Mouse (Mus musculus): Measurements from ENCODE around the gene Mpeg1. TPM values are rescaled to one million over a fixed set of nuclear protein-coding genes. Genes with fewer than 3 reads are reported as not detected.

Mpeg1 gene
- polyA plus RNA-seq, 1 experiment from 2014 or later = 0.54 TPM

- H3K4me3 ChIP-seq = no peak overlapping the region
- H3K9ac ChIP-seq = no peak overlapping the region
- ATAC-seq (ENCODE audit: insufficient number of reproducible peaks, low FRiP score, low TSS enrichment, low read depth) = no peak
- peaks cover 15% of the 10 kb centered on the region for H3K4me1 ChIP-seq
- H3K36me3 ChIP-seq = no peaks in the 10 kb centered on the region
- H3K9me3 ChIP-seq = no peaks in the 10 kb centered on the region
- peaks cover 5% of the 10 kb centered on the region; the same call in 1 of the 2 replicates for H3K27me3 ChIP-seq
- H3K4me2 ChIP-seq = no peak overlapping the region
- WGBS = 78% methylated on average over 2 of the region's 2 CpGs
- H3K27ac ChIP-seq = no peak overlapping the region
These were observed 37.3 kb downstream of the Mpeg1 start for GRCm38 (mm10) chr19:12497909-12498308.

DNA sequence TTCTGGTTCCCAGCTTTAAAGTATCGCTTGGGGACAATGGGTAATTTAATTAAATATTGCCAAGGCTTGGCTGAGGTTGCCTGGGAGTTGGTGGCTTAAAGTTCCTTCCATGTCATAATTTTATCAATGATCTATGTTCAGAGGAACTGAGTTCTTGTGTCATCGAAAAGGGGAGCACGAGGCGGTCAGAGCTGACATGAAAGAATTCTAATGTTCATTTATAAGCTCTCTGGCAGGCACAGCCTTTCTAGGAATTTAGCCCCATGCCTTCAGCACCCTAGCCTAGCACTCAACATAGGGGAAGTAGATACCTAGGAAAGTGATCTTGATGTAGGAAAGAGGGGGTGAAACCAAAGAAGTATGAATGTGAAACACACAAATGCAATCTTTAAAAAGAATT, 37.7 kb downstream of the Mpeg1 start:
- H3K9me3 ChIP-seq = no peaks in the 10 kb centered on the region
- H3K4me3 ChIP-seq = no peak overlapping the region
- no peak for ATAC-seq (ENCODE audit: insufficient number of reproducible peaks, low FRiP score, low TSS enrichment, low read depth)
- H3K36me3 ChIP-seq = no peaks in the 10 kb centered on the region
- H3K27ac ChIP-seq = no peak overlapping the region
- H3K27me3 ChIP-seq = peaks cover 5% of the 10 kb centered on the region; the same call in 1 of the 2 replicates
- H3K4me1 ChIP-seq = peaks cover 15% of the 10 kb centered on the region
- H3K9ac ChIP-seq = no peak overlapping the region
- WGBS = 79% methylated on average over 4 of the region's 4 CpGs
- H3K4me2 ChIP-seq = no peak overlapping the region

- no peaks in the 10 kb centered on the region for H3K9me3 ChIP-seq
- H3K9ac ChIP-seq = no peak overlapping the region
- no peaks in the 10 kb centered on the region for H3K36me3 ChIP-seq
- peaks cover 5% of the 10 kb centered on the region; the same call in 1 of the 2 replicates for H3K27me3 ChIP-seq
- no peak overlapping the region for H3K4me2 ChIP-seq
- H3K27ac ChIP-seq = no peak overlapping the region
- H3K4me1 ChIP-seq = peaks cover 15% of the 10 kb centered on the region
- no peak overlapping the region for H3K4me3 ChIP-seq
- no peak for ATAC-seq (ENCODE audit: insufficient number of reproducible peaks, low FRiP score, low TSS enrichment, low read depth)
- 50% methylated on average over 1 of the region's 1 CpGs for WGBS
These were observed 38.4 kb downstream of the Mpeg1 start for GRCm38 (mm10) chr19:12498941-12499340.

GRCm38 (mm10) chr19:12499485-12499884, 38.9 kb downstream of the Mpeg1 start:
- peaks cover 15% of the 10 kb centered on the region for H3K4me1 ChIP-seq
- peak overlapping the region; percentile 64 for H3K4me3 ChIP-seq
- peaks cover 5% of the 10 kb centered on the region; the same call in 1 of the 2 replicates for H3K27me3 ChIP-seq
- no peak overlapping the region for H3K27ac ChIP-seq
- WGBS = 27% methylated on average over 2 of the region's 2 CpGs
- H3K4me2 ChIP-seq = peak overlapping the region; percentile 94
- H3K9ac ChIP-seq = no peak overlapping the region
- H3K36me3 ChIP-seq = no peaks in the 10 kb centered on the region
- no peaks in the 10 kb centered on the region for H3K9me3 ChIP-seq
- 0 out of 2 replicates have a peak, but pooled peaks have one; percentile 7 for ATAC-seq (ENCODE audit: insufficient number of reproducible peaks, low FRiP score, low TSS enrichment, low read depth)

- no peaks in the 10 kb centered on the region for H3K9me3 ChIP-seq
- no peaks in the 10 kb centered on the region for H3K36me3 ChIP-seq
- 16% methylated on average over 3 of the region's 3 CpGs for WGBS
- ATAC-seq (ENCODE audit: insufficient number of reproducible peaks, low FRiP score, low TSS enrichment, low read depth) = no peak
- H3K4me2 ChIP-seq = peak overlapping the region; percentile 94
- H3K27me3 ChIP-seq = peaks cover 5% of the 10 kb centered on the region; the same call in 1 of the 2 replicates
- H3K9ac ChIP-seq = no peak overlapping the region
- H3K4me3 ChIP-seq = peak overlapping the region; percentile 64
- no peak overlapping the region for H3K27ac ChIP-seq
- H3K4me1 ChIP-seq = peaks cover 15% of the 10 kb centered on the region
These were observed 39.5 kb downstream of the Mpeg1 start for GRCm38 (mm10) chr19:12500124-12500523.

- peaks cover 15% of the 10 kb centered on the region for H3K4me1 ChIP-seq
- ATAC-seq (ENCODE audit: insufficient number of reproducible peaks, low FRiP score, low TSS enrichment, low read depth) = peak; percentile 66
- H3K27ac ChIP-seq = peak overlapping the region; percentile 90
- peak overlapping the region; percentile 94 for H3K4me2 ChIP-seq
- peak overlapping the region; percentile 64 for H3K4me3 ChIP-seq
- under 1% methylated on average over 38 of the region's 38 CpGs for WGBS
- H3K9ac ChIP-seq = peak overlapping the region; percentile 70
- no peaks in the 10 kb centered on the region for H3K9me3 ChIP-seq
- H3K36me3 ChIP-seq = no peaks in the 10 kb centered on the region
- peaks cover 5% of the 10 kb centered on the region; the same call in 1 of the 2 replicates for H3K27me3 ChIP-seq
These were observed 40.3 kb downstream of the Mpeg1 start for GRCm38 (mm10) chr19:12500881-12501311.

- peak within 1 kb of the TSS; percentile 90 for H3K27ac ChIP-seq
- peak within 1 kb of the TSS; percentile 94 for H3K4me2 ChIP-seq
- peaks cover 5% of the 10 kb centered on the region; the same call in 1 of the 2 replicates for H3K27me3 ChIP-seq
- WGBS = under 1% methylated on average over 74 of the region's 80 CpGs
- H3K9me3 ChIP-seq = no peaks in the 10 kb centered on the region
- peak; percentile 89 for ATAC-seq (ENCODE audit: insufficient number of reproducible peaks, low FRiP score, low TSS enrichment, low read depth)
- peak within 1 kb of the TSS; percentile 64 for H3K4me3 ChIP-seq
- peaks cover 15% of the 10 kb centered on the region for H3K4me1 ChIP-seq
- no peaks in the 10 kb centered on the region for H3K36me3 ChIP-seq
- peak within 1 kb of the TSS; percentile 70 for H3K9ac ChIP-seq
These were observed 41.1 kb downstream of the Mpeg1 start, which contains the start of gene Dtx4 for GRCm38 (mm10) chr19:12501370-12502347. TSS of gene Dtx4 (minus strand) at chr19:12501454.

DNA sequence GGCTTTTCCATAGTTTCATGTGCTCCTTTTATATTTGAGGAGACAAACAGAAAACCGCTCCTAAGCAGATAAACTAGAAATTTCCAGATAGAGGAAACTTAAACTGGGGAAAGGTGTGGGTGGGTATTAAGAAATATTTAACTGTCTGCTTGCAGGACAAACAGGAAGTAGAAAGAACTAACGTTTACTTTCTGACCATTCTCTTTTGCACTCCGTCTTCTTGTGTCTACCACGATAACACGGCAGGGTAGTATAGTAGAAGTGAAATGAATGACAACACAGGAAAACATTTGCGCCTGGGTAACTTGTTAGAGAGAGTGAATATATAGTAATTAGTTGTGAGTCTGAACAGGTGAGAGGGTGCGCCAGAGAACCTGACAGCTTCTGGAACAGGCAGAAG, 42.2 kb downstream of the Mpeg1 start:
- H3K9me3 ChIP-seq = no peaks in the 10 kb centered on the region
- no peak for ATAC-seq (ENCODE audit: insufficient number of reproducible peaks, low FRiP score, low TSS enrichment, low read depth)
- no peak overlapping the region for H3K9ac ChIP-seq
- H3K36me3 ChIP-seq = no peaks in the 10 kb centered on the region
- H3K27ac ChIP-seq = no peak overlapping the region
- no peak overlapping the region for H3K4me3 ChIP-seq
- WGBS = 88% methylated on average over 7 of the region's 7 CpGs
- H3K4me2 ChIP-seq = no peak overlapping the region
- peaks cover 15% of the 10 kb centered on the region for H3K4me1 ChIP-seq
- H3K27me3 ChIP-seq = peaks cover 5% of the 10 kb centered on the region; the same call in 1 of the 2 replicates

- Histone ChIP-seq H3K36me3 (no peaks in the 10 kb centered on the region), H3K27ac (no peak overlapping the region), H3K4me1 (no peaks in the 10 kb centered on the region), H3K27me3 (no peaks in the 10 kb centered on the region), H3K4me2 (no peak overlapping the region), H3K4me3 (no peak overlapping the region), H3K9me3 (no peaks in the 10 kb centered on the region), H3K9ac (no peak overlapping the region)
- no peak for ATAC-seq (ENCODE audit: insufficient number of reproducible peaks, low FRiP score, low TSS enrichment, low read depth)
These were observed 54.0 kb downstream of the Mpeg1 start for GRCm38 (mm10) chr19:12514621-12515020.

Other genes with a start within 250 kb of the Mpeg1 start
- not detected in 2 replicates for gene Olfr1432, start 228.2 kb upstream of the Mpeg1 start, polyA plus RNA-seq (2015; fragmentation: Nextera tagmentation; extraction: Ambion mirVana)
- not detected in 2 replicates for gene Olfr262, start 219.1 kb upstream of the Mpeg1 start, polyA plus RNA-seq (2015; fragmentation: Nextera tagmentation; extraction: Ambion mirVana)
- not detected in 2 replicates for gene Olfr235, start 199.7 kb upstream of the Mpeg1 start, polyA plus RNA-seq (2015; fragmentation: Nextera tagmentation; extraction: Ambion mirVana)
- not detected in 2 replicates for gene Olfr1434, start 180.9 kb upstream of the Mpeg1 start, polyA plus RNA-seq (2015; fragmentation: Nextera tagmentation; extraction: Ambion mirVana)
- gene Olfr1436, start 161.6 kb upstream of the Mpeg1 start, polyA plus RNA-seq (2015; fragmentation: Nextera tagmentation; extraction: Ambion mirVana) = not detected in 2 replicates
- not detected in 2 replicates for gene Olfr1437, start 135.7 kb upstream of the Mpeg1 start, polyA plus RNA-seq (2015; fragmentation: Nextera tagmentation; extraction: Ambion mirVana)
- gene Olfr1438-ps1, start 124.9 kb upstream of the Mpeg1 start, polyA plus RNA-seq (2015; fragmentation: Nextera tagmentation; extraction: Ambion mirVana) = not detected in 2 replicates
- gene Olfr1440, start 73.5 kb upstream of the Mpeg1 start, polyA plus RNA-seq (2015; fragmentation: Nextera tagmentation; extraction: Ambion mirVana) = not detected in 2 replicates
- gene Olfr1441, start 43.3 kb upstream of the Mpeg1 start, polyA plus RNA-seq (2015; fragmentation: Nextera tagmentation; extraction: Ambion mirVana) = not detected in 2 replicates
- not detected in 2 replicates for gene Pfpl, start 32.9 kb upstream of the Mpeg1 start, polyA plus RNA-seq (2015; fragmentation: Nextera tagmentation; extraction: Ambion mirVana)
- 7.7 and 8.0 TPM in 2 replicates for gene Dtx4, start 40.7 kb downstream of the Mpeg1 start, polyA plus RNA-seq (2015; fragmentation: Nextera tagmentation; extraction: Ambion mirVana)
- 24.0 and 25.5 TPM in 2 replicates for gene Fam111a, start 85.0 kb downstream of the Mpeg1 start, polyA plus RNA-seq (2015; fragmentation: Nextera tagmentation; extraction: Ambion mirVana)
- gene Gm4952, start 139.2 kb downstream of the Mpeg1 start, polyA plus RNA-seq (2015; fragmentation: Nextera tagmentation; extraction: Ambion mirVana) = 0.10 TPM in 1 of 2 replicates, not detected in the other
- gene Glyat, start 172.5 kb downstream of the Mpeg1 start, polyA plus RNA-seq (2015; fragmentation: Nextera tagmentation; extraction: Ambion mirVana) = not detected in 2 replicates
- not detected in 2 replicates for gene Olfr1442, start 209.7 kb downstream of the Mpeg1 start, polyA plus RNA-seq (2015; fragmentation: Nextera tagmentation; extraction: Ambion mirVana)
- gene Olfr1443, start 217.3 kb downstream of the Mpeg1 start, polyA plus RNA-seq (2015; fragmentation: Nextera tagmentation; extraction: Ambion mirVana) = not detected in 2 replicates
- gene Keg1, start 235.0 kb downstream of the Mpeg1 start, polyA plus RNA-seq (2015; fragmentation: Nextera tagmentation; extraction: Ambion mirVana) = not detected in 2 replicates